Mouse (Mus musculus): ENCODE results near the gene Rprd2. TPM values are rescaled to one million over a fixed set of nuclear protein-coding genes. Genes with fewer than 3 reads are reported as not detected.

Gene Rprd2
- polyA plus RNA-seq, 1 experiment from 2014 or later = 19.9 TPM

Small RNAs within 50 kb of the gene (microRNA-seq; reads per million reads assigned to microRNA genes)
- gene Mir7014 = 0.47 reads per million

Other genes with a start within 250 kb of the Rprd2 start
- 36.4 and 38.5 TPM in 2 replicates for gene Golph3l, start 229.9 kb downstream of the Rprd2 start, polyA plus RNA-seq (2015; fragmentation: Nextera tagmentation; extraction: Ambion mirVana)
- gene Ensa, start 193.9 kb downstream of the Rprd2 start, polyA plus RNA-seq (2015; fragmentation: Nextera tagmentation; extraction: Ambion mirVana) = 76.4 and 78.6 TPM in 2 replicates
- 23.7 and 38.1 TPM in 2 replicates for gene Mcl1, start 160.1 kb downstream of the Rprd2 start, polyA plus RNA-seq (2015; fragmentation: Nextera tagmentation; extraction: Ambion mirVana)
- gene Adamtsl4, start 130.9 kb downstream of the Rprd2 start, polyA plus RNA-seq (2015; fragmentation: Nextera tagmentation; extraction: Ambion mirVana) = 3.8 and 3.9 TPM in 2 replicates
- 174 and 208 TPM in 2 replicates for gene Ecm1, start 79.3 kb downstream of the Rprd2 start, polyA plus RNA-seq (2015; fragmentation: Nextera tagmentation; extraction: Ambion mirVana)
- gene Tars2, start 58.7 kb downstream of the Rprd2 start, polyA plus RNA-seq (2015; fragmentation: Nextera tagmentation; extraction: Ambion mirVana) = 53.2 and 55.9 TPM in 2 replicates
- 56.3 and 57.0 TPM in 2 replicates for gene Prpf3, start 37.0 kb upstream of the Rprd2 start, polyA plus RNA-seq (2015; fragmentation: Nextera tagmentation; extraction: Ambion mirVana)
- gene Mrps21, start 52.7 kb upstream of the Rprd2 start, polyA plus RNA-seq (2015; fragmentation: Nextera tagmentation; extraction: Ambion mirVana) = 355 and 371 TPM in 2 replicates
- gene Ciart, start 63.4 kb upstream of the Rprd2 start, polyA plus RNA-seq (2015; fragmentation: Nextera tagmentation; extraction: Ambion mirVana) = 5.8 and 6.0 TPM in 2 replicates
- gene BC028528, start 73.1 kb upstream of the Rprd2 start, polyA plus RNA-seq (2015; fragmentation: Nextera tagmentation; extraction: Ambion mirVana) = 38.8 and 45.7 TPM in 2 replicates
- 41.3 and 44.1 TPM in 2 replicates for gene Aph1a, start 75.1 kb upstream of the Rprd2 start, polyA plus RNA-seq (2015; fragmentation: Nextera tagmentation; extraction: Ambion mirVana)
- 21.0 and 22.5 TPM in 2 replicates for gene Car14, start 85.8 kb upstream of the Rprd2 start, polyA plus RNA-seq (2015; fragmentation: Nextera tagmentation; extraction: Ambion mirVana)
- 206 and 252 TPM in 2 replicates for gene Anp32e, start 110.4 kb upstream of the Rprd2 start, polyA plus RNA-seq (2015; fragmentation: Nextera tagmentation; extraction: Ambion mirVana)
- gene Plekho1, start 177.1 kb upstream of the Rprd2 start, polyA plus RNA-seq (2015; fragmentation: Nextera tagmentation; extraction: Ambion mirVana) = 29.0 and 32.8 TPM in 2 replicates
- 34.9 and 37.0 TPM in 2 replicates for gene Vps45, start 239.6 kb upstream of the Rprd2 start, polyA plus RNA-seq (2015; fragmentation: Nextera tagmentation; extraction: Ambion mirVana)

Measured in kidney, embryonic 16.5 days (tissue).